Mouse (Mus musculus): ENCODE data around the gene Olfr649. TPM values are rescaled to one million over a fixed set of nuclear protein-coding genes. Genes with fewer than 3 reads are reported as not detected.

The Olfr649 gene
- polyA plus RNA-seq, 1 experiment from 2014 or later, result not detected

GRCm38 (mm10) chr7:104183292-104183691, 12.5 kb downstream of the Olfr649 start, which contains the start of gene Olfr648:
Gene Olfr648, minus strand, starts transcription at chr7:104183392.
- 80% methylated on average over 2 of the region's 2 CpGs for WGBS
- Histone ChIP-seq H3K4me1 (no peaks in the 10 kb centered on the region), H3K4me2 (no peak within 1 kb of the TSS), H3K27me3 (replicated peaks) (no peaks in the 10 kb centered on the region), H3K36me3 (no peaks in the 10 kb centered on the region), H3K27ac (no peak within 1 kb of the TSS), H3K4me3 (replicated peaks) (no peak within 1 kb of the TSS), H3K9me3 (no peaks in the 10 kb centered on the region), H3K9ac (no peak within 1 kb of the TSS)
- ATAC-seq (ENCODE audit: insufficient read depth, low FRiP score, low read depth), result no peak

- H3K36me3 ChIP-seq, result no peaks in the 10 kb centered on the region
- H3K27me3 ChIP-seq (replicated peaks), result no peaks in the 10 kb centered on the region
- H3K27ac ChIP-seq, result no peak overlapping the region
- no peaks in the 10 kb centered on the region for H3K9me3 ChIP-seq
- H3K4me2 ChIP-seq, result no peak overlapping the region
- H3K9ac ChIP-seq, result no peak overlapping the region
- WGBS, result 84% methylated on average over 1 of the region's 1 CpGs
- ATAC-seq (ENCODE audit: insufficient read depth, low FRiP score, low read depth), result no peak
- H3K4me1 ChIP-seq, result no peaks in the 10 kb centered on the region
- H3K4me3 ChIP-seq (replicated peaks), result no peak overlapping the region
Observed at GRCm38 (mm10) chr7:104179074-104179473, 16.7 kb downstream of the Olfr649 start.

DNA sequence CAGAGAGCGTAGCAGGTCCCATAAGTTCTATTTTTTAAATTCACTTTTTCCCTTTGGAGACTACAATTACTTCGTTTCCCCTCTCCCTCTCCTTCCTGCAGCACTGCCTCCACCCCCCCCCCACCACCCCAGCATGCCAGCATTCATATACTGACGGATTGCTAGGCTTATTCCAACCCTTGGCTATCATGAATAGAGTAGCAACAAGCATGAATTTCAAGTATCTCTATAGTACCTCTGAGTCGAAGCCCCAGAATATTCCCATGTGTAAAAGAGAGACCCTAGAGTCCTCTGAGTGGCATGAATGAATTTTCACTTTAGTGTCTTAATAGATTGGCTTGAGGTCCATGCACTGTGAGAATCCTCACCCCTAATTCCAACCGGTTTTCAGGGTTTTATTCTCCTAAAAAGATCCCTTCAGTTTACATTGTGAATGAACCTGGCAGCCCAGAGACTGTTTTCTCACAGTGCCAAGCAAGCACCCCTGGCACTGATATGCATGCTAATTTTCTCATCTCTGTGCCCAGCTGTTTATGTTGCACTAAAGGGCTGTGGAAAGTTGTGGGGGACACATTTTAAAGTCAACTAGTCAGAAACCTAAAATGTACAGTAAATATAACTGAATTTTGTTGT, 17.2 kb downstream of the Olfr649 start:
- ATAC-seq (ENCODE audit: insufficient read depth, low FRiP score, low read depth), result no peak
- Histone ChIP-seq H3K9me3 (no peaks in the 10 kb centered on the region), H3K27ac (no peak overlapping the region), H3K4me2 (no peak overlapping the region), H3K9ac (no peak overlapping the region), H3K27me3 (replicated peaks) (no peaks in the 10 kb centered on the region), H3K4me1 (no peaks in the 10 kb centered on the region), H3K4me3 (replicated peaks) (no peak overlapping the region), H3K36me3 (no peaks in the 10 kb centered on the region)
- 73% methylated on average over 5 of the region's 5 CpGs for WGBS

DNA sequence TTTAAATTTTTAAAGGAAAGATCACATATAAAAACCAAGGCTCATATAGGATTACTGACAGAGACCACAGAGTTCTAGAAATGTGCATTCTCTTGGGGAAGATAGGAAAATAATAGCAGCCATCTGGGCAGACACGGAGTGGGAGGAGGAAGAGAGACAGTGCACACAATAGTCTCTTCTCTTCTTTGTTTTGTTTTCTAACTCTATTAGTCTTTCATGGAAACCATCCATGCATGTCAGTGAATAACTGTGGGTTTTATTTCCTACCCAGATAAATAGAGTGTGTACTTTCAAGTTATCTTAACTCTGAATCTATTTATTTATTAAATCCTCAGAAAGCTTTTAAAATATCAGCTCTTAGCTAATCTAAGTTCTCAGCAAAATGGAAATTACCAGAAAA, 20.7 kb downstream of the Olfr649 start:
- 50% methylated on average over 1 of the region's 1 CpGs for WGBS
- no peak overlapping the region for H3K4me3 ChIP-seq (replicated peaks)
- no peaks in the 10 kb centered on the region for H3K27me3 ChIP-seq (replicated peaks)

DNA sequence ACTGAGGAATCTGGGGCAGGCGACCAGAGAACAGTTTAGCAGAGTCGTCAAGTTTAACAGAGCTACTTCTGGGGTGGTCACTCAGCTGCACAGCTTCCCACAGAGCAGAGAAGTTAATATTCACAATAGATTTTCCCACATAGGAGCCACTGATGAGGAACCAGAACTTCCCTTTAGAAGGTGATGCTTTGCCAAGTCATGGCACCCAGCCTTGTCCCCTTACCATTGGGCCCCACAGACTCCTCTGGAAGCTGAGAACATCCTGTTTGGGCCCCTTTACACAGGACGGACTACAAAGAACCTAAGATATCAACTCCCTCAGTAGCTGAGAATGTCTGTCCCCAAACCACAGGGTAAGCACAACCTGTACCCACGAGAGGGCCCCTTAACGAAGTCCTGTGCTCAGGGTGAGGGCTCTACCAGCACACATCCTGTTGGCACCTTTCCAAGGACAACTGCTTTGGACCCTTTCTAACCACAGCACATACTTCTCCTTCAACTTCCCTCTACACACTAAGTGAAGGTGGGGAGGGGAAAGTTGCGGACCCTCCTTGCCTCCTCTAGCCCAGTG, 26.1 kb downstream of the Olfr649 start:
- no peak overlapping the region for H3K4me3 ChIP-seq (replicated peaks)
- H3K36me3 ChIP-seq, result no peaks in the 10 kb centered on the region
- H3K27ac ChIP-seq, result no peak overlapping the region
- 62% methylated on average over 6 of the region's 6 CpGs for WGBS
- H3K4me1 ChIP-seq, result no peaks in the 10 kb centered on the region
- H3K27me3 ChIP-seq (replicated peaks), result no peaks in the 10 kb centered on the region
- H3K4me2 ChIP-seq, result no peak overlapping the region
- no peaks in the 10 kb centered on the region for H3K9me3 ChIP-seq
- H3K9ac ChIP-seq, result no peak overlapping the region
- ATAC-seq (ENCODE audit: insufficient read depth, low FRiP score, low read depth), result no peak

More for the DNA sequence above, 20.7 kb downstream of the Olfr649 start:
- H3K4me2 ChIP-seq, result no peak overlapping the region
- H3K9me3 ChIP-seq, result no peaks in the 10 kb centered on the region
- no peak overlapping the region for H3K27ac ChIP-seq
- no peak for ATAC-seq (ENCODE audit: insufficient read depth, low FRiP score, low read depth)
- no peaks in the 10 kb centered on the region for H3K36me3 ChIP-seq
- no peaks in the 10 kb centered on the region for H3K4me1 ChIP-seq
- H3K9ac ChIP-seq, result no peak overlapping the region

DNA sequence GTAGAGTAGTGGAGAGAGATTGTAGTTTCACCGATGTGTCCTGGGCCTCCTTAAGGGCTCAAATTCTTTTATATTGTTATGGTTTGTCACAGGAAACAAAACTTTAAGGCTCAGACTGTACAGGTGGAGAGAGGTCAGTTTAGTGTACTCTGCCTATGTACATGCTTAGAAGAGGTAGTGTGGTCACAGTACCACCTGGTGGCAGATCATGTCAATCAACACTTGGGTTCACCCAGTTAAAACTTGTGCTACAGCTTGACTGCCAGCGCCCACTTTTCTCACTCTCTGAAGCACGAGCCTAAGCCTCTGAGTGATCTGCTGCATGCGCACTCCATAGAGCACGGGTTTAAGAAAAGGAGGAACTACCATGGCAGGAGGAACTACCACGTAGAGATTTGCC, 28.7 kb downstream of the Olfr649 start:
- Histone ChIP-seq H3K27me3 (replicated peaks) (no peaks in the 10 kb centered on the region), H3K4me2 (no peak overlapping the region), H3K4me1 (no peaks in the 10 kb centered on the region), H3K9me3 (no peaks in the 10 kb centered on the region), H3K36me3 (no peaks in the 10 kb centered on the region), H3K27ac (no peak overlapping the region), H3K4me3 (replicated peaks) (no peak overlapping the region), H3K9ac (no peak overlapping the region)
- ATAC-seq (ENCODE audit: insufficient read depth, low FRiP score, low read depth), result no peak
- 70% methylated on average over 6 of the region's 6 CpGs for WGBS

DNA sequence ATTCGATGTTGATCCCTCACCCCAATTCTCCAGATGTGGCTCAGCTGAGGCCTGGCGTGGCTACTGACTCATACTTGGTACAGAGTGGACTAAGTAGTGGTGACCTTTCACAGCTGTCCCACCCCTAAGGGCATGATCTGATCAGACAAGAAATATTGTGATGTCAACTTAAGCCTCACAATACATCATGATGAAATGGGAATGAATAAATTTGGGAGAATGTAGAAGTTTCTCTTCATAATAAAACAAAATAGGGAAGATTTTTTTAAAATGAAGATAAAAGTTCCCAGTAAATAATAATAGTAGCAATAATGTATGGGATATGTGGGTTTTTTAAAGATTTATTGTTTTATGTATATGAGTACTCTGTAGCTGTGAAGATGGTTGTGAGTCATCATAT, 45.3 kb downstream of the Olfr649 start, which contains the start of gene Ubqlnl:
Gene Ubqlnl (minus strand): TSS at position 101 of the 400 bp plus-strand sequence.
- no peaks in the 10 kb centered on the region for H3K36me3 ChIP-seq
- H3K27ac ChIP-seq, result no peak within 1 kb of the TSS
- H3K9ac ChIP-seq, result no peak within 1 kb of the TSS
- H3K4me1 ChIP-seq, result no peaks in the 10 kb centered on the region
- no peak for ATAC-seq (ENCODE audit: insufficient read depth, low FRiP score, low read depth)
- no peak within 1 kb of the TSS for H3K4me3 ChIP-seq (replicated peaks)
- no peaks in the 10 kb centered on the region for H3K27me3 ChIP-seq (replicated peaks)
- no peaks in the 10 kb centered on the region for H3K9me3 ChIP-seq
- H3K4me2 ChIP-seq, result no peak within 1 kb of the TSS
- 81% methylated on average over 2 of the region's 2 CpGs for WGBS

GRCm38 (mm10) chr7:104143179-104143578, 52.6 kb downstream of the Olfr649 start, which contains the start of gene Ubqln3:
Gene Ubqln3, minus strand, starts transcription at chr7:104143279.
- Histone ChIP-seq H3K36me3 (no peaks in the 10 kb centered on the region), H3K27me3 (replicated peaks) (no peaks in the 10 kb centered on the region), H3K4me1 (no peaks in the 10 kb centered on the region), H3K9ac (no peak within 1 kb of the TSS), H3K4me3 (replicated peaks) (no peak within 1 kb of the TSS), H3K9me3 (no peaks in the 10 kb centered on the region), H3K4me2 (no peak within 1 kb of the TSS), H3K27ac (no peak within 1 kb of the TSS)
- no peak for ATAC-seq (ENCODE audit: insufficient read depth, low FRiP score, low read depth)
- WGBS, result 71% methylated on average over 3 of the region's 3 CpGs

Other genes starting within 250 kb of the Olfr649 start
- not detected in 2 replicates for gene Olfr635, start 224.8 kb downstream of the Olfr649 start, polyA plus RNA-seq (2015; fragmentation: Nextera tagmentation; extraction: Ambion mirVana)
- not detected in 2 replicates for gene Olfr638, start 197.2 kb downstream of the Olfr649 start, polyA plus RNA-seq (2015; fragmentation: Nextera tagmentation; extraction: Ambion mirVana)
- gene Olfr639, start 178.7 kb downstream of the Olfr649 start, polyA plus RNA-seq (2015; fragmentation: Nextera tagmentation; extraction: Ambion mirVana), result not detected in 2 replicates
- gene Olfr640, start 170.4 kb downstream of the Olfr649 start, polyA plus RNA-seq (2015; fragmentation: Nextera tagmentation; extraction: Ambion mirVana), result not detected in 2 replicates
- not detected in 2 replicates for gene Olfr641, start 160.5 kb downstream of the Olfr649 start, polyA plus RNA-seq (2015; fragmentation: Nextera tagmentation; extraction: Ambion mirVana)
- gene Olfr642, start 143.3 kb downstream of the Olfr649 start, polyA plus RNA-seq (2015; fragmentation: Nextera tagmentation; extraction: Ambion mirVana), result not detected in 2 replicates
- not detected in 2 replicates for gene 4930516K23Rik, start 134.5 kb downstream of the Olfr649 start, polyA plus RNA-seq (2015; fragmentation: Nextera tagmentation; extraction: Ambion mirVana)
- gene Olfr644, start 124.1 kb downstream of the Olfr649 start, polyA plus RNA-seq (2015; fragmentation: Nextera tagmentation; extraction: Ambion mirVana), result not detected in 2 replicates
- not detected in 2 replicates for gene Olfr645, start 110.5 kb downstream of the Olfr649 start, polyA plus RNA-seq (2015; fragmentation: Nextera tagmentation; extraction: Ambion mirVana)
- not detected in 2 replicates for gene Olfr646, start 91.1 kb downstream of the Olfr649 start, polyA plus RNA-seq (2015; fragmentation: Nextera tagmentation; extraction: Ambion mirVana)
- gene Ubqln5, start 66.2 kb downstream of the Olfr649 start, polyA plus RNA-seq (2015; fragmentation: Nextera tagmentation; extraction: Ambion mirVana), result not detected in 2 replicates
- not detected in 2 replicates for gene Olfr643, start 58.6 kb downstream of the Olfr649 start, polyA plus RNA-seq (2015; fragmentation: Nextera tagmentation; extraction: Ambion mirVana)
- gene Ubqln3, start 52.7 kb downstream of the Olfr649 start, polyA plus RNA-seq (2015; fragmentation: Nextera tagmentation; extraction: Ambion mirVana), result not detected in 2 replicates
- gene Ubqlnl, start 45.4 kb downstream of the Olfr649 start, polyA plus RNA-seq (2015; fragmentation: Nextera tagmentation; extraction: Ambion mirVana), result not detected in 2 replicates
- gene Olfm5, start 31.2 kb downstream of the Olfr649 start, polyA plus RNA-seq (2015; fragmentation: Nextera tagmentation; extraction: Ambion mirVana), result not detected in 2 replicates
- gene Olfr648, start 12.6 kb downstream of the Olfr649 start, polyA plus RNA-seq (2015; fragmentation: Nextera tagmentation; extraction: Ambion mirVana), result 0.24 and 0.26 TPM in 2 replicates
- gene Trim6, start 22.8 kb upstream of the Olfr649 start, polyA plus RNA-seq (2015; fragmentation: Nextera tagmentation; extraction: Ambion mirVana), result 0.97 and 1.1 TPM in 2 replicates
- gene Trim34a, start 48.5 kb upstream of the Olfr649 start, polyA plus RNA-seq (2015; fragmentation: Nextera tagmentation; extraction: Ambion mirVana), result 2.1 and 2.4 TPM in 2 replicates
- 0.50 and 0.61 TPM in 2 replicates for gene Trim5, start 92.1 kb upstream of the Olfr649 start, polyA plus RNA-seq (2015; fragmentation: Nextera tagmentation; extraction: Ambion mirVana)
- 6.2 TPM in 2 replicates for gene Trim12a, start 119.5 kb upstream of the Olfr649 start, polyA plus RNA-seq (2015; fragmentation: Nextera tagmentation; extraction: Ambion mirVana)
- 0.06 TPM in 1 of 2 replicates, not detected in the other for gene Trim34b, start 133.5 kb upstream of the Olfr649 start, polyA plus RNA-seq (2015; fragmentation: Nextera tagmentation; extraction: Ambion mirVana)
- gene Trim12c, start 157.4 kb upstream of the Olfr649 start, polyA plus RNA-seq (2015; fragmentation: Nextera tagmentation; extraction: Ambion mirVana), result 2.4 and 2.5 TPM in 2 replicates
- gene Trim30b, start 173.9 kb upstream of the Olfr649 start, polyA plus RNA-seq (2015; fragmentation: Nextera tagmentation; extraction: Ambion mirVana), result 0.19 and 0.33 TPM in 2 replicates
- gene Trim30c, start 204.9 kb upstream of the Olfr649 start, polyA plus RNA-seq (2015; fragmentation: Nextera tagmentation; extraction: Ambion mirVana), result 0.35 and 0.54 TPM in 2 replicates

Measured in stomach, embryonic 15.5 days (tissue).